In genomic region chr5:33045316-33045705, GRCm38 (mm10) we compare ENCODE assay signal across 16 mouse cellular contexts. TPM values are rescaled to one million over a fixed set of nuclear protein-coding genes. Genes with fewer than 3 reads are reported as not detected.
"Had no signal": no experiment of that assay in that cellular context is flagged by ENCODE, and none has a peak within 500 bp of the region (broad histone marks: within the 10 kb centered on the region; RNA-seq: fewer than 3 reads in every experiment).

No protein-coding gene starts in this region.

- H3K9ac ChIP-seq: limb, embryonic 13.5 days; liver, embryonic 15.5 days; lung, embryonic 14.5 days; midbrain, embryonic 15.5 days; neural tube, embryonic 12.5 days had no signal

- H3K4me2 ChIP-seq: limb, embryonic 13.5 days; liver, embryonic 11.5 days; liver, embryonic 15.5 days; lung, embryonic 14.5 days; midbrain, embryonic 11.5 days; midbrain, embryonic 15.5 days; neural tube, embryonic 12.5 days had no signal

- H3K9me3 ChIP-seq: limb, embryonic 13.5 days; liver, embryonic 15.5 days; midbrain, embryonic 15.5 days; neural tube, embryonic 12.5 days had no signal

- H3K4me1 ChIP-seq: limb, embryonic 13.5 days; liver, embryonic 15.5 days; midbrain, embryonic 15.5 days; neural tube, embryonic 12.5 days had no signal

- H3K36me3 ChIP-seq: limb, embryonic 13.5 days; liver, embryonic 15.5 days; midbrain, embryonic 15.5 days; neural tube, embryonic 12.5 days had no signal

- H3K27ac ChIP-seq: limb, embryonic 13.5 days; liver, embryonic 15.5 days; midbrain, embryonic 15.5 days; neural tube, embryonic 12.5 days had no signal

- H3K4me3 ChIP-seq: limb, embryonic 13.5 days; liver, embryonic 15.5 days; megakaryocyte, embryonic 14.5 days; midbrain, embryonic 15.5 days; neural tube, embryonic 12.5 days had no signal

- H3K27me3 ChIP-seq: limb, embryonic 13.5 days; midbrain, embryonic 15.5 days; neural tube, embryonic 12.5 days had no signal

- ATAC-seq: intestine, embryonic 16.5 days; midbrain, embryonic 15.5 days had no signal

- DNase-seq: layer of hippocampus, adult 9-11 months; left cerebral cortex, postnatal 4 days; lung, embryonic 14.5 days; lung, postnatal 10 days; thymus, adult 18-20 months; thymus, postnatal 14 days had no signal

RNA-seq across cellular contexts. Expression of gene Slc5a1, which starts 58.7 kb away (rescaled TPM):
- total RNA-seq: left cerebral cortex, adult 18-20 months; monocyte, adult 5-6 weeks had no signal
- polyA plus RNA-seq: limb, embryonic 13.5 days; liver, embryonic 11.5 days; midbrain, embryonic 11.5 days had no signal
